37 mouse cellular contexts compared by ENCODE assay signal in genomic region chr17:7319789-7320188, GRCm38 (mm10). TPM values are rescaled to one million over a fixed set of nuclear protein-coding genes. Genes with fewer than 3 reads are reported as not detected.
"Had no signal": no experiment of that assay in that cellular context is flagged by ENCODE, and none has a peak within 500 bp of the region (broad histone marks: within the 10 kb centered on the region; RNA-seq: fewer than 3 reads in every experiment).

No protein-coding gene starts in this region.

RNA-seq across cellular contexts. Expression of gene Tcp10a, which starts 4.7 kb away (rescaled TPM):
- total RNA-seq: gastrocnemius, postnatal 14 days; gastrocnemius, postnatal 36 days; heart, adult 18-20 months; heart, adult 8-10 months; heart, postnatal 10 days; heart, postnatal 25 days; heart, postnatal 4 days; left cerebral cortex, postnatal 4 days; liver, adult 2 months had no signal
- polyA plus RNA-seq: heart, embryonic 12.5 days; heart, embryonic 16.5 days; hindbrain, embryonic 10.5 days; hindbrain, embryonic 12.5 days; hindbrain, embryonic 14.5 days; inflammation-experienced regulatory T-cells, adult 6 months; intestine, embryonic 15.5 days; intestine, postnatal 0 days; kidney, embryonic 15.5 days; kidney, postnatal 0 days; large intestine, adult 2 months; limb, embryonic 11.5 days; limb, embryonic 13.5 days; limb, embryonic 15.5 days; liver, adult 2 months; liver, embryonic 12.5 days; liver, embryonic 14.5 days had no signal

RNA-seq across cellular contexts. Expression of gene Ttll2, which starts 32.7 kb away (rescaled TPM):
- total RNA-seq: gastrocnemius, adult 8-10 months; gastrocnemius, postnatal 14 days; gastrocnemius, postnatal 36 days; heart, adult 18-20 months; heart, adult 8-10 months; heart, postnatal 10 days; heart, postnatal 25 days; heart, postnatal 4 days; layer of hippocampus, adult 18-20 months; layer of hippocampus, adult 8-10 months; layer of hippocampus, postnatal 14 days; layer of hippocampus, postnatal 36 days; left cerebral cortex, adult 18-20 months; left cerebral cortex, adult 8-10 months; left cerebral cortex, postnatal 10 days; left cerebral cortex, postnatal 25 days; liver, adult 2 months had no signal
- polyA plus RNA-seq: heart, embryonic 10.5 days; heart, embryonic 12.5 days; heart, embryonic 14.5 days; heart, embryonic 16.5 days; hindbrain, embryonic 10.5 days; hindbrain, embryonic 12.5 days; hindbrain, embryonic 14.5 days; hindbrain, embryonic 16.5 days; inflammation-experienced regulatory T-cells, adult 6 months; intestine, embryonic 15.5 days; intestine, postnatal 0 days; kidney, embryonic 15.5 days; kidney, postnatal 0 days; limb, embryonic 11.5 days; limb, embryonic 13.5 days; limb, embryonic 15.5 days; liver, embryonic 12.5 days had no signal

RNA-seq across cellular contexts. Expression of gene Gm49630, which starts 52.0 kb away (rescaled TPM):
- total RNA-seq: gastrocnemius, adult 8-10 months; gastrocnemius, postnatal 14 days; gastrocnemius, postnatal 36 days; heart, adult 18-20 months; heart, adult 8-10 months; heart, postnatal 10 days; heart, postnatal 25 days; heart, postnatal 4 days; layer of hippocampus, adult 18-20 months; layer of hippocampus, adult 8-10 months; layer of hippocampus, postnatal 14 days; layer of hippocampus, postnatal 36 days; left cerebral cortex, adult 18-20 months; left cerebral cortex, adult 8-10 months; left cerebral cortex, postnatal 10 days; left cerebral cortex, postnatal 25 days; left cerebral cortex, postnatal 4 days; liver, adult 2 months had no signal
- polyA plus RNA-seq: heart, embryonic 10.5 days; heart, embryonic 12.5 days; heart, embryonic 14.5 days; heart, embryonic 16.5 days; hindbrain, embryonic 10.5 days; hindbrain, embryonic 12.5 days; hindbrain, embryonic 14.5 days; hindbrain, embryonic 16.5 days; inflammation-experienced regulatory T-cells, adult 6 months; intestine, embryonic 15.5 days; intestine, postnatal 0 days; kidney, embryonic 15.5 days; kidney, postnatal 0 days; large intestine, adult 2 months; limb, embryonic 11.5 days; limb, embryonic 13.5 days; limb, embryonic 15.5 days; liver, adult 2 months; liver, embryonic 12.5 days; liver, embryonic 14.5 days had no signal
